Mouse (Mus musculus) gastrocnemius, postnatal 14 days (tissue): ENCODE results near the gene Hsf5. TPM values are rescaled to one million over a fixed set of nuclear protein-coding genes. Genes with fewer than 3 reads are reported as not detected.

ENCODE experiments used
- DNase-seq: peaks from one replicate; pipeline ENCODE4 v3.0.0; 2021; ENCODE audit warnings: mixed read lengths
- intact Hi-C: fragments of 180-260 bp; cut with DNase I; formaldehyde crosslinking; loops from one replicate; pipeline ENCODE4 v1.15.1; 2025; ENCODE audit warnings: low total_unique reads
- long read RNA-seq, 2 experiments: library from polyadenylated mRNA; stranded (forward); transcript quantifications; one replicate each; pipeline ENCODE4 v2.0.0; 2021
- total RNA-seq, 2 experiments: library from RNA; stranded (reverse); gene quantifications; 2 replicates each; pipeline ENCODE4 v1.2.3; 2021

Hsf5 gene
- not detected for total RNA-seq
- long read RNA-seq, experiment 1, result 0 reads
- long read RNA-seq, experiment 2, result 0 reads

- no peak for DNase-seq
- intact Hi-C loops, result no loop called here
Observed at GRCm38 (mm10) chr11:87616790-87617474, at the start of gene Hsf5. Gene Hsf5, plus strand, starts transcription at chr11:87617164.

GRCm38 (mm10) chr11:87568255-87568953 lies 48.6 kb upstream of the Hsf5 start, which contains the start of gene Sept4:
Gene Sept4, plus strand, starts transcription at chr11:87568903.
- no peak for DNase-seq
- intact Hi-C loops, result no loop called here

GRCm38 (mm10) chr11:87570743-87571142 lies 46.2 kb upstream of the Hsf5 start:
- intact Hi-C loops, result no loop called here
- DNase-seq, result no peak

GRCm38 (mm10) chr11:87571361-87571950 lies 45.5 kb upstream of the Hsf5 start:
- DNase-seq, result no peak
- intact Hi-C loops, result no loop called here

GRCm38 (mm10) chr11:87573751-87574150 lies 43.2 kb upstream of the Hsf5 start:
- peak; percentile 32 for DNase-seq
- intact Hi-C loops, result no loop called here

GRCm38 (mm10) chr11:87574520-87575180 lies 42.3 kb upstream of the Hsf5 start:
- intact Hi-C loops, result no loop called here
- no peak for DNase-seq

- DNase-seq, result no peak
- intact Hi-C loops, result no loop called here
Observed at GRCm38 (mm10) chr11:87577601-87578248, 39.2 kb upstream of the Hsf5 start.

- intact Hi-C loops, result no loop called here
- DNase-seq, result peak; percentile 77
Observed at GRCm38 (mm10) chr11:87578249-87578962, 38.6 kb upstream of the Hsf5 start.

GRCm38 (mm10) chr11:87578963-87579601 lies 37.9 kb upstream of the Hsf5 start:
- DNase-seq, result no peak
- intact Hi-C loops, result no loop called here

- no peak for DNase-seq
- intact Hi-C loops, result no loop called here
Observed at GRCm38 (mm10) chr11:87579713-87580112, 37.3 kb upstream of the Hsf5 start.

- no peak for DNase-seq
- intact Hi-C loops, result no loop called here
Observed at GRCm38 (mm10) chr11:87580543-87581085, 36.4 kb upstream of the Hsf5 start.

- no peak for DNase-seq
- intact Hi-C loops, result no loop called here
Observed at GRCm38 (mm10) chr11:87581161-87581865, 35.7 kb upstream of the Hsf5 start.

GRCm38 (mm10) chr11:87581933-87582710 lies 34.8 kb upstream of the Hsf5 start:
- DNase-seq, result no peak
- intact Hi-C loops, result no loop called here

GRCm38 (mm10) chr11:87583291-87584034 lies 33.5 kb upstream of the Hsf5 start:
- intact Hi-C loops, result no loop called here
- no peak for DNase-seq

GRCm38 (mm10) chr11:87584711-87585505 lies 32.1 kb upstream of the Hsf5 start:
- intact Hi-C loops, result no loop called here

More at GRCm38 (mm10) chr11:87584711-87585505, 32.1 kb upstream of the Hsf5 start:
- peak; percentile 61 for DNase-seq
